Mouse (Mus musculus): ENCODE measurements around the gene Wnt10b. TPM values are rescaled to one million over a fixed set of nuclear protein-coding genes. Genes with fewer than 3 reads are reported as not detected.

The Wnt10b gene
- polyA plus RNA-seq, 1 experiment from 2014 or later = 0.40 TPM

Other genes with a start within 250 kb of the Wnt10b start
- 151 and 152 TPM in 2 replicates for gene Kansl2, start 243.9 kb downstream of the Wnt10b start, polyA plus RNA-seq (2016; fragmentation: Nextera tagmentation; extraction: Ambion mirVana)
- gene Ccnt1, start 207.2 kb downstream of the Wnt10b start, polyA plus RNA-seq (2016; fragmentation: Nextera tagmentation; extraction: Ambion mirVana) = 64.5 and 64.6 TPM in 2 replicates
- 0.39 TPM in 1 of 2 replicates, not detected in the other for gene 4930415O20Rik, start 207.1 kb downstream of the Wnt10b start, polyA plus RNA-seq (2016; fragmentation: Nextera tagmentation; extraction: Ambion mirVana)
- gene Adcy6, start 168.1 kb downstream of the Wnt10b start, polyA plus RNA-seq (2016; fragmentation: Nextera tagmentation; extraction: Ambion mirVana) = 11.6 and 14.0 TPM in 2 replicates
- 32.3 and 37.0 TPM in 2 replicates for gene Cacnb3, start 147.3 kb downstream of the Wnt10b start, polyA plus RNA-seq (2016; fragmentation: Nextera tagmentation; extraction: Ambion mirVana)
- 31.2 and 32.1 TPM in 2 replicates for gene Ddx23, start 115.3 kb downstream of the Wnt10b start, polyA plus RNA-seq (2016; fragmentation: Nextera tagmentation; extraction: Ambion mirVana)
- gene Rnd1, start 100.7 kb downstream of the Wnt10b start, polyA plus RNA-seq (2016; fragmentation: Nextera tagmentation; extraction: Ambion mirVana) = 0.88 and 1.5 TPM in 2 replicates
- 0.60 and 0.80 TPM in 2 replicates for gene Ccdc65, start 69.9 kb downstream of the Wnt10b start, polyA plus RNA-seq (2016; fragmentation: Nextera tagmentation; extraction: Ambion mirVana)
- 23.2 and 26.3 TPM in 2 replicates for gene Fkbp11, start 50.0 kb downstream of the Wnt10b start, polyA plus RNA-seq (2016; fragmentation: Nextera tagmentation; extraction: Ambion mirVana)
- gene Arf3, start 14.9 kb downstream of the Wnt10b start, polyA plus RNA-seq (2016; fragmentation: Nextera tagmentation; extraction: Ambion mirVana) = 41.6 and 43.1 TPM in 2 replicates
- 1.0 and 1.5 TPM in 2 replicates for gene Wnt1, start 11.7 kb upstream of the Wnt10b start, polyA plus RNA-seq (2016; fragmentation: Nextera tagmentation; extraction: Ambion mirVana)
- not detected in 2 replicates for gene Ddn, start 31.3 kb upstream of the Wnt10b start, polyA plus RNA-seq (2016; fragmentation: Nextera tagmentation; extraction: Ambion mirVana)
- gene Prkag1, start 53.4 kb upstream of the Wnt10b start, polyA plus RNA-seq (2016; fragmentation: Nextera tagmentation; extraction: Ambion mirVana) = 83.5 and 85.3 TPM in 2 replicates
- 12.1 and 12.7 TPM in 2 replicates for gene Kmt2d, start 93.1 kb upstream of the Wnt10b start, polyA plus RNA-seq (2016; fragmentation: Nextera tagmentation; extraction: Ambion mirVana)
- 29.2 and 29.5 TPM in 2 replicates for gene Rhebl1, start 116.4 kb upstream of the Wnt10b start, polyA plus RNA-seq (2016; fragmentation: Nextera tagmentation; extraction: Ambion mirVana)
- gene Dhh, start 120.4 kb upstream of the Wnt10b start, polyA plus RNA-seq (2016; fragmentation: Nextera tagmentation; extraction: Ambion mirVana) = 0.31 and 0.34 TPM in 2 replicates
- gene Lmbr1l, start 140.1 kb upstream of the Wnt10b start, polyA plus RNA-seq (2016; fragmentation: Nextera tagmentation; extraction: Ambion mirVana) = 23.4 and 26.9 TPM in 2 replicates
- gene Tuba1b, start 156.4 kb upstream of the Wnt10b start, polyA plus RNA-seq (2016; fragmentation: Nextera tagmentation; extraction: Ambion mirVana) = 2,343 and 2,408 TPM in 2 replicates
- not detected in 2 replicates for gene Gm49450, start 175.4 kb upstream of the Wnt10b start, polyA plus RNA-seq (2016; fragmentation: Nextera tagmentation; extraction: Ambion mirVana)
- gene Tuba1a, start 175.6 kb upstream of the Wnt10b start, polyA plus RNA-seq (2016; fragmentation: Nextera tagmentation; extraction: Ambion mirVana) = 2,739 and 2,840 TPM in 2 replicates

Data from embryonic facial prominence, embryonic 10.5 days (tissue).